Mouse (Mus musculus) monocyte, adult 5-6 weeks (primary cell): Measurements from ENCODE around the gene Olfr827. TPM values are rescaled to one million over a fixed set of nuclear protein-coding genes. Genes with fewer than 3 reads are reported as not detected.

Source experiments
- ATAC-seq: fragments of 153-309, 156-312 bp; replicated peaks from 2 replicates; pipeline ENCODE4 v1.8.0; 2017; ENCODE audit warnings: mild to moderate bottlenecking; ENCODE audit not compliant: low TSS enrichment, insufficient number of reproducible peaks, severe bottlenecking, poor library complexity, low FRiP score
- total RNA-seq: library from RNA; stranded (forward); fragments of 200-1000, 200-491, 200-594 nt; gene quantifications from 3 replicates; pipeline ENCODE4 v1.2.3, GENCODE M21; 2017

Gene Olfr827
- not detected in 3 replicates for total RNA-seq

- no peak for ATAC-seq
Observed at GRCm38 (mm10) chr10:130214303-130214702, at the start of gene Olfr827. Olfr827 (minus strand) TSS chr10:130214403.

DNA sequence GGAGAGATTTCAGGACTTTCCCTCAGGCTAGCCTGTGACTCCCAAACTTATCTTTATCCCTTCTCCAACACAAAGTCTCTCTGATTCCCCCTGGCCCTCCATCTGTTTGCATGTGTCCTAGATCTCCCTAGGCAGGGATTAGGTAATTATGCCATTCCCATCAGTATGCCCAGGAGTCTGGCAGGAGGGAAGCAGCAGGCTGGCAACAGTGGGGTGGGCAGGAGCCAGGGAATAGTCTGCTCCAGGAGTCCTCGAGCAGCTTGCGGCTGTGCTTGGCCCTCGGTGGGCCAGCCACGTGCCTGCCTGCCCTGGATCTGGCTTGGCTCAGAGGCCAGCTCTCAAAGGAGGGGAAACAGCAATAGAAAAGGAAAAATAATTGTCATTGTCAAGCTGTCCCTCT is 49.0 kb upstream of the Olfr827 start:
- ATAC-seq = no peak

GRCm38 (mm10) chr10:130259483-130259882 is 45.3 kb upstream of the Olfr827 start:
- ATAC-seq = no peak

DNA sequence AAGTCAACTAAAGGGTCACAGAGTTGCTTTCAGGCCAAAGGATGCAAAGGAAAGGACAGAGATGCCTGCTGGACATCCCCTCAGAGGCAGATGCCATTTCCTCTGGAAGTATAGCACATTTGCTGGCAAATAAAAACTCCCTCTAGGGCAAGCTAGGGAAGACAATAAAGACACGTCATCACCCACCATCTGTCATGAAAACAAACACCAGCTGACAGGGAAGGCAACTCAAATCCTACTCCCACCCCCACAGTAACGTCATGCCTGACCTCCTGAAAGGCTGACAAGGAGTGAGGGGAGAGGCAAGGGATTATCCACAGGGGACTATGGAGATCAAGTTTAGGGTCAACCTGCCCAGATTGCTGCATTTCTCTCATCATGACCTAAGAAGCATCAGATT is 30.1 kb upstream of the Olfr827 start:
- no peak for ATAC-seq

- no peak for ATAC-seq
Observed at GRCm38 (mm10) chr10:130238318-130239209, 24.4 kb upstream of the Olfr827 start.

GRCm38 (mm10) chr10:130234576-130234975 is 20.4 kb upstream of the Olfr827 start:
- ATAC-seq = no peak

GRCm38 (mm10) chr10:130232117-130232516 is 17.9 kb upstream of the Olfr827 start:
- ATAC-seq = no peak

DNA sequence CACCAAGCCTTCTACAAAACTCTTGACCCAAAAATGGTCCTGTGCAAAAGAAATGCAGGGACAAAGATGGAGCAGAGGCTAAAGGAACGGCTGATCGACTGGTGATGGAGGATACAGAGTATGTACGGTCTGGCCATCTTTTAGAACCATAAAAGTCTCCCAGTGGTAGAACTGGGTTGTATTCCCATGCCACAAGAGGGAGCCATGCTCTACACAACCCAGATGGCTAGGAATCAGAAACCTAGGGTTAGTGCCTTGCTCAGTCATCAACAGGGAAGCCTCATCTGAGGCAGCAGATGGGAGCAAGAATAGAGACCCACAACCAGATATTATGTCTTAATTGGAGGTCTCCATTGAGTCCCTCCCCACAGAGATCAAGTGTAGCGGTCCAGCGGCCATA is 15.4 kb upstream of the Olfr827 start:
- no peak for ATAC-seq

GRCm38 (mm10) chr10:130228246-130228645 is 14.0 kb upstream of the Olfr827 start:
- peak; percentile 66; the same call in 1 of the 2 replicates for ATAC-seq

DNA sequence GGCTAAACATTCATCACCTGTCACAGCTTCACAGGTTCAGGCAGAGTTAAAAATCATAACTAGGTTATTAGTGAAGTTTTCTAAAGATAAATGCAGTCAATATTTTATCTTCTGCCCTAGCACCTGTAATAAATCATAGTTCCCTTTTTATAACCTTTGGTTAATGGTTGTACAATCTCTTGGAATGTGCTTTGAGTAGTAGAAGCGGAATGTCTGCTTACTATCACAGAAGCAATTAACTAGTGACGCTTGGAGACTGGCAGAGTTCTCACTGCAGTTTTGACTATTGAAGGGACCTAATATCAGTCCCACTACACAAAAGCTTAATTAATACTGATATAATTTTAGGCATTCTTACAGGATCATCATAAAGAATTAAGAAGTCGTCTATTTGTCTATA is 10.8 kb upstream of the Olfr827 start:
- no peak for ATAC-seq

- no peak for ATAC-seq
Observed at GRCm38 (mm10) chr10:130184086-130184485, 30.1 kb downstream of the Olfr827 start, which contains the start of gene Olfr826. Olfr826 (minus strand) TSS chr10:130184186.

DNA sequence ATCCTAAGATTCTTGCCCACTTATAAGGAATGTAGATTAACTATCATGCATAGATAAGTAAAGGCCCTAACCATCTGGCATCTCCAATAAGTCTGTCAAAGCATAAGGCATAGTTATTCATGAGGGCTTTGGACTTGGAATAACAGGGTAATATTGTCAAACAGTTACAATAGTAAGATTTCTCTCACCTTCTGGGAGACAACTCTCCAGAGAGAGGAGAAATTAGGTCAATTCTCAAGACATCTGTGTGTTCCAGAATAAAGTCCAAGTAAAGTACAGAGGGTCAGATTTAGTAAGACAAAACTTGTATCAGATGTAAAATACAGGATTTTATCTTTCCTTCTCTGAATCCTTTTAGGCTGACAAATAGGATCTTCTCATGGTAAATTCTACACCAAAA is 47.5 kb downstream of the Olfr827 start, which contains the start of gene Olfr825:
Gene Olfr825 (minus strand): TSS at position 101 of the 400 bp plus-strand sequence.
- no peak for ATAC-seq

GRCm38 (mm10) chr10:130165196-130165595 is 49.0 kb downstream of the Olfr827 start:
- ATAC-seq = no peak

Other genes starting within 250 kb of the Olfr827 start
- gene Olfr819, start 247.1 kb downstream of the Olfr827 start, total RNA-seq = not detected in 3 replicates
- not detected in 3 replicates for gene Olfr247, start 238.3 kb downstream of the Olfr827 start, total RNA-seq
- not detected in 3 replicates for gene Gm10310, start 229.3 kb downstream of the Olfr827 start, total RNA-seq
- gene Olfr820, start 201.8 kb downstream of the Olfr827 start, total RNA-seq = not detected in 3 replicates
- gene Olfr821, start 184.1 kb downstream of the Olfr827 start, total RNA-seq = not detected in 3 replicates
- not detected in 3 replicates for gene Olfr822, start 143.2 kb downstream of the Olfr827 start, total RNA-seq
- not detected in 3 replicates for gene Olfr823, start 99.0 kb downstream of the Olfr827 start, total RNA-seq
- gene Olfr824, start 84.4 kb downstream of the Olfr827 start, total RNA-seq = not detected in 3 replicates
- not detected in 3 replicates for gene Olfr825, start 47.6 kb downstream of the Olfr827 start, total RNA-seq
- not detected in 3 replicates for gene Olfr826, start 30.2 kb downstream of the Olfr827 start, total RNA-seq
- 0.68 TPM in 1 of 3 replicates, not detected in the others for gene Neurod4, start 65.8 kb upstream of the Olfr827 start, total RNA-seq
- 26.6 to 78.3 TPM (median 40.3 TPM) in 3 replicates for gene Tespa1, start 108.5 kb upstream of the Olfr827 start, total RNA-seq
- 0.19 TPM in 1 of 3 replicates, not detected in the others for gene Vmn2r84, start 179.9 kb upstream of the Olfr827 start, total RNA-seq
- gene Vmn2r85, start 215.3 kb upstream of the Olfr827 start, total RNA-seq = not detected in 3 replicates
- not detected in 3 replicates for gene Vmn2r86, start 241.6 kb upstream of the Olfr827 start, total RNA-seq